Mouse (Mus musculus): Measurements from ENCODE around the gene Echdc3. TPM values are rescaled to one million over a fixed set of nuclear protein-coding genes. Genes with fewer than 3 reads are reported as not detected.

The Echdc3 gene
- total RNA-seq, 2 experiments from 2014 or later, result 0.67 to 0.97 TPM

GRCm38 (mm10) chr2:6173013-6173412 is 39.8 kb downstream of the Echdc3 start:
- DNase-seq (ENCODE audit: low spot score in 2 of 2), result no peak

GRCm38 (mm10) chr2:6168560-6168959 is 44.3 kb downstream of the Echdc3 start:
- DNase-seq (ENCODE audit: low spot score in 2 of 2), result no peak

GRCm38 (mm10) chr2:6167843-6168558 is 44.8 kb downstream of the Echdc3 start:
- peak; percentile 74 to 87 for DNase-seq (ENCODE audit: low spot score in 2 of 2)

GRCm38 (mm10) chr2:6165771-6166170 is 47.1 kb downstream of the Echdc3 start:
- DNase-seq (ENCODE audit: low spot score in 2 of 2), result no peak

GRCm38 (mm10) chr2:6164606-6165290 is 48.1 kb downstream of the Echdc3 start:
- no peak for DNase-seq (ENCODE audit: low spot score in 2 of 2)

GRCm38 (mm10) chr2:6162366-6163040 is 50.3 kb downstream of the Echdc3 start:
- no peak for DNase-seq (ENCODE audit: low spot score in 2 of 2)

GRCm38 (mm10) chr2:6159735-6160134 is 53.1 kb downstream of the Echdc3 start:
- DNase-seq (ENCODE audit: low spot score in 2 of 2), result no peak

- DNase-seq (ENCODE audit: low spot score in 2 of 2), result no peak
Observed at GRCm38 (mm10) chr2:6159219-6159618, 53.6 kb downstream of the Echdc3 start.

GRCm38 (mm10) chr2:6157635-6158034 is 55.2 kb downstream of the Echdc3 start:
- no peak for DNase-seq (ENCODE audit: low spot score in 2 of 2)

- DNase-seq (ENCODE audit: low spot score in 2 of 2), result no peak
Observed at GRCm38 (mm10) chr2:6157208-6157607, 55.6 kb downstream of the Echdc3 start.

- no peak for DNase-seq (ENCODE audit: low spot score in 2 of 2)
Observed at GRCm38 (mm10) chr2:6149801-6150200, 63.0 kb downstream of the Echdc3 start.

- no peak for DNase-seq (ENCODE audit: low spot score in 2 of 2)
Observed at GRCm38 (mm10) chr2:6146901-6147300, 65.9 kb downstream of the Echdc3 start.

- DNase-seq (ENCODE audit: low spot score in 2 of 2), result no peak
Observed at GRCm38 (mm10) chr2:6146257-6146656, 66.6 kb downstream of the Echdc3 start.

- no peak for DNase-seq (ENCODE audit: low spot score in 2 of 2)
Observed at GRCm38 (mm10) chr2:6145611-6146010, 67.2 kb downstream of the Echdc3 start.

GRCm38 (mm10) chr2:6142915-6143654 is 69.7 kb downstream of the Echdc3 start:
- no peak for DNase-seq (ENCODE audit: low spot score in 2 of 2)

GRCm38 (mm10) chr2:6140572-6141161 is 72.2 kb downstream of the Echdc3 start:
- DNase-seq (ENCODE audit: low spot score in 2 of 2), result no peak

Other genes with a start within 250 kb of the Echdc3 start
- 1 to 10 TPM; 3.8 TPM for gene Proser2, start 82.8 kb downstream of the Echdc3 start, total RNA-seq (2021)
- 10 to 100 TPM; 23.2 to 25.0 TPM for gene Usp6nl, start 109.6 kb upstream of the Echdc3 start, total RNA-seq (2021)